Mouse (Mus musculus) erythroblast, embryonic 14.5 days (primary cell): Measurements from ENCODE around the gene Olfr1276.

Source experiments
- GATA1 ChIP-seq: IDR thresholded peaks from 2 replicates; pipeline ENCODE4 v1.6.1; 2012; ENCODE audit warnings: low read length, inconsistent platforms, mixed read lengths
- TAL1 ChIP-seq: IDR thresholded peaks from 3 replicates; pipeline ENCODE4 v1.6.1; 2012; ENCODE audit warnings: low read length, inconsistent platforms, mixed read lengths

GRCm38 (mm10) chr2:111229502-111229901 is 24.8 kb upstream of the Olfr1276 start, which contains the start of gene 4930430A15Rik:
- TF ChIP-seq GATA1: no peak
- TF ChIP-seq TAL1: no peak
